Mouse (Mus musculus): ENCODE measurements around the gene Slamf9.

DNA sequence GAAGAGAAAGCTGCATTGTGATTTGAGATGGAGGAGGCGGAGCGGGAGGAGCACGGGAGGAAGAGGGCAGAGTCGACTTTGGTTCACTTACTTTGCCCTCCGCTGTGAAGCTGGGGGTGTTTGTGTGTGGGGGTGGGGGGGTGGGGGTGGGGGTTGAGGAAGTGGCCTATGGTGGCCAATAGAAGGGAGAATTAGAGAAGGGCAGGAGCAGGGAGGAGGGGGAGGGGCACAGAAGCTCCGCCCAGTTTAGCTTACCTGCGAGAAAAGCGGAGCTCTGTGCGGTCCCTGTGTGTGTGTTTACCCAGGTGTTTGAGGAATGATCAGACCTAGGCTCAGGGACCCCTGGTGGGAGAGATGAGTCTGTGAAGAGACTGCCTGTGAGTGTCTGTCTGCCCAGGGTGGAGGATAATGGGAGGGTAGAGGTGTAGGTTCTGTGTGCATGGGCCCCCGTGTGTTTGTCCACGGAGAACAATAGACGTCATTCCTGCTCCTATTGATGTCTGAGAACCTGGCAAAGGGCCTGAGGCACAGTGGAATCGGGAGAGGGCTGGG lies 35.3 kb downstream of the Slamf9 start:
- TF ChIP-seq GATA1 (IDR thresholded peaks at IDR 0.05; ENCODE audit: borderline replicate concordance, low read length) (no peak), CTCF (IDR thresholded peaks at IDR 0.05; ENCODE audit: low read depth, low read length) (no peak), POLR2AphosphoS5 (IDR thresholded peaks at IDR 0.05; ENCODE audit: insufficient replicate concordance, low read depth, low read length) (no peak; the same call in 1 of the 2 replicates), TAL1 (conservative IDR thresholded peaks at IDR 0.05; ENCODE audit: low read depth, low read length) (no peak), GATA2 (IDR thresholded peaks at IDR 0.05; ENCODE audit: borderline replicate concordance, low read depth, low read length) (no peak)

Measured in G1E (cell line).